Mouse (Mus musculus) heart, embryonic 13.5 days (tissue): ENCODE results near the gene Fgfr2. TPM values are rescaled to one million over a fixed set of nuclear protein-coding genes. Genes with fewer than 3 reads are reported as not detected.

Experiments
- ATAC-seq: fragments of 200-750 bp; cut with Nextera tagmentation; 2 replicates; pipeline ENCODE4 v1.8.0; 2017; ENCODE audit warnings: moderate TSS enrichment; ENCODE audit not compliant: insufficient number of reproducible peaks, low FRiP score, low TSS enrichment; ENCODE audit errors: extremely low read depth
- H3K27ac ChIP-seq: fragments of 300-500 bp; sonication (generic); replicated peaks from 2 replicates; pipeline ENCODE4 v1.5.1; 2015; ENCODE audit warnings: moderate library complexity, mild to moderate bottlenecking, inconsistent platforms
- H3K27me3 ChIP-seq: fragments of 300-500 bp; sonication (generic); replicated peaks from 2 replicates; pipeline ENCODE4 v1.6.1; 2015; ENCODE audit warnings: mild to moderate bottlenecking, inconsistent platforms
- H3K36me3 ChIP-seq: fragments of 300-500 bp; sonication (generic); 2 replicates; pipeline ENCODE4 v1.6.1; 2015; ENCODE audit warnings: mild to moderate bottlenecking, inconsistent platforms
- H3K4me1 ChIP-seq: fragments of 300-500 bp; sonication (generic); 2 replicates; pipeline ENCODE4 v1.6.1; 2015; ENCODE audit warnings: inconsistent platforms
- H3K4me2 ChIP-seq: fragments of 300-500 bp; sonication (generic); 2 replicates; pipeline ENCODE4 v1.6.1; 2015; ENCODE audit warnings: inconsistent platforms, mild to moderate bottlenecking, moderate library complexity
- H3K4me3 ChIP-seq: fragments of 300-500 bp; sonication (generic); 2 replicates; pipeline ENCODE4 v1.5.1; 2015; ENCODE audit warnings: moderate library complexity, mild to moderate bottlenecking, inconsistent platforms
- H3K9ac ChIP-seq: fragments of 300-500 bp; sonication (generic); 2 replicates; pipeline ENCODE4 v1.6.1; 2015; ENCODE audit warnings: inconsistent platforms, mild to moderate bottlenecking, moderate library complexity
- H3K9me3 ChIP-seq: fragments of 300-500 bp; sonication (generic); 2 replicates; pipeline ENCODE4 v1.6.1; 2016; ENCODE audit warnings: inconsistent platforms
- WGBS: fragments of 180-500 bp; shearing (Covaris S2); methylation state at CpG from one replicate; pipeline ENCODE4 v1.1.7; 2015; ENCODE audit warnings: mixed read lengths; 5-methylcytosine and 5-hydroxymethylcytosine counted together
- polyA plus RNA-seq: library from polyadenylated mRNA; unstranded; fragments of >200 nt; fragmentation: Nextera tagmentation; extraction: Ambion mirVana; gene quantifications from 2 replicates; pipeline ENCODE4 v1.2.1, GENCODE M21; 2015

Fgfr2 gene
- polyA plus RNA-seq, 1 experiment from 2014 or later = 22.5 TPM

GRCm38 (mm10) chr7:132756325-132756724 lies 366.8 kb downstream of the Fgfr2 start:
- Histone ChIP-seq H3K9me3 (no peaks in the 10 kb centered on the region), H3K4me3 (no peak overlapping the region), H3K36me3 (peaks cover 36% of the 10 kb centered on the region), H3K4me1 (peaks cover 39% of the 10 kb centered on the region), H3K9ac (no peak overlapping the region), H3K27ac (no peak overlapping the region), H3K4me2 (no peak overlapping the region), H3K27me3 (no peaks in the 10 kb centered on the region)
- ATAC-seq = no peak
- WGBS = 82% methylated on average over 5 of the region's 5 CpGs

- H3K9me3 ChIP-seq = no peaks in the 10 kb centered on the region
- no peak overlapping the region for H3K4me2 ChIP-seq
- ATAC-seq = no peak; the same call in 1 of the 2 replicates
- H3K27ac ChIP-seq = peak overlapping the region; percentile 69
- 24% methylated on average over 3 of the region's 3 CpGs for WGBS
- H3K27me3 ChIP-seq = no peaks in the 10 kb centered on the region
- H3K9ac ChIP-seq = peak overlapping the region; percentile 40
- peaks cover 34% of the 10 kb centered on the region for H3K36me3 ChIP-seq
- H3K4me3 ChIP-seq = no peak overlapping the region
- peaks cover 42% of the 10 kb centered on the region for H3K4me1 ChIP-seq
Measured at GRCm38 (mm10) chr7:132754389-132754750, 368.8 kb downstream of the Fgfr2 start.

- peaks cover 42% of the 10 kb centered on the region for H3K4me1 ChIP-seq
- H3K27me3 ChIP-seq = no peaks in the 10 kb centered on the region
- ATAC-seq = no peak
- H3K9ac ChIP-seq = peak overlapping the region; percentile 40
- no peaks in the 10 kb centered on the region for H3K9me3 ChIP-seq
- H3K36me3 ChIP-seq = peaks cover 29% of the 10 kb centered on the region
- H3K4me2 ChIP-seq = no peak overlapping the region
- H3K4me3 ChIP-seq = no peak overlapping the region
- peak overlapping the region; percentile 69 for H3K27ac ChIP-seq
- WGBS = 56% methylated on average over 4 of the region's 4 CpGs
Measured at GRCm38 (mm10) chr7:132753518-132754388, 369.4 kb downstream of the Fgfr2 start.

- H3K36me3 ChIP-seq = peaks cover 9% of the 10 kb centered on the region
- ATAC-seq = no peak
- peaks cover 50% of the 10 kb centered on the region for H3K4me1 ChIP-seq
- peak overlapping the region; percentile 43; the same call in 1 of the 2 replicates for H3K27ac ChIP-seq
- no peak overlapping the region for H3K9ac ChIP-seq
- H3K4me3 ChIP-seq = no peak overlapping the region
- no peak overlapping the region for H3K4me2 ChIP-seq
- H3K27me3 ChIP-seq = no peaks in the 10 kb centered on the region
- 24% methylated on average over 2 of the region's 2 CpGs for WGBS
- H3K9me3 ChIP-seq = no peaks in the 10 kb centered on the region
Measured at GRCm38 (mm10) chr7:132751716-132752115, 371.4 kb downstream of the Fgfr2 start.

- H3K9ac ChIP-seq = no peak overlapping the region
- 0 out of 2 replicates have a peak, but pooled peaks cover 7% of the 10 kb centered on the region for H3K36me3 ChIP-seq
- H3K4me1 ChIP-seq = peaks cover 31% of the 10 kb centered on the region
- H3K4me3 ChIP-seq = no peak overlapping the region
- no peaks in the 10 kb centered on the region for H3K9me3 ChIP-seq
- no peak overlapping the region for H3K4me2 ChIP-seq
- no peak for ATAC-seq
- 87% methylated on average over 11 of the region's 11 CpGs for WGBS
- H3K27me3 ChIP-seq = no peaks in the 10 kb centered on the region
- H3K27ac ChIP-seq = no peak overlapping the region
Measured at GRCm38 (mm10) chr7:132749504-132749903, 373.6 kb downstream of the Fgfr2 start.

GRCm38 (mm10) chr7:132748076-132748769 lies 374.9 kb downstream of the Fgfr2 start:
- no peak for ATAC-seq
- 75% methylated on average over 3 of the region's 3 CpGs for WGBS

GRCm38 (mm10) chr7:132747096-132747495 lies 376.1 kb downstream of the Fgfr2 start:
- H3K36me3 ChIP-seq = 0 out of 2 replicates have a peak, but pooled peaks cover 7% of the 10 kb centered on the region
- H3K4me3 ChIP-seq = no peak overlapping the region
- H3K9me3 ChIP-seq = no peaks in the 10 kb centered on the region
- no peak overlapping the region for H3K27ac ChIP-seq
- ATAC-seq = no peak
- 58% methylated on average over 6 of the region's 6 CpGs for WGBS
- H3K9ac ChIP-seq = no peak overlapping the region
- H3K4me1 ChIP-seq = peaks cover 19% of the 10 kb centered on the region
- H3K4me2 ChIP-seq = no peak overlapping the region
- H3K27me3 ChIP-seq = no peaks in the 10 kb centered on the region

More at GRCm38 (mm10) chr7:132748076-132748769, 374.9 kb downstream of the Fgfr2 start:
- Histone ChIP-seq H3K4me1 (peaks cover 20% of the 10 kb centered on the region), H3K27me3 (no peaks in the 10 kb centered on the region), H3K36me3 (0 out of 2 replicates have a peak, but pooled peaks cover 7% of the 10 kb centered on the region), H3K9me3 (no peaks in the 10 kb centered on the region), H3K4me3 (no peak overlapping the region), H3K27ac (no peak overlapping the region), H3K4me2 (no peak overlapping the region), H3K9ac (no peak overlapping the region)

- H3K4me2 ChIP-seq = no peak overlapping the region
- no peak overlapping the region for H3K4me3 ChIP-seq
- WGBS = 80% methylated on average over 5 of the region's 5 CpGs
- H3K27me3 ChIP-seq = no peaks in the 10 kb centered on the region
- H3K4me1 ChIP-seq = peaks cover 28% of the 10 kb centered on the region
- H3K36me3 ChIP-seq = no peaks in the 10 kb centered on the region
- ATAC-seq = no peak
- H3K9me3 ChIP-seq = no peaks in the 10 kb centered on the region
- no peak overlapping the region for H3K9ac ChIP-seq
- H3K27ac ChIP-seq = no peak overlapping the region
Measured at GRCm38 (mm10) chr7:132742912-132743311, 380.2 kb downstream of the Fgfr2 start.

GRCm38 (mm10) chr7:132739829-132740228 lies 383.3 kb downstream of the Fgfr2 start:
- Histone ChIP-seq H3K4me2 (no peak overlapping the region), H3K9ac (no peak overlapping the region), H3K27me3 (no peaks in the 10 kb centered on the region), H3K9me3 (no peaks in the 10 kb centered on the region), H3K36me3 (no peaks in the 10 kb centered on the region), H3K4me3 (no peak overlapping the region), H3K4me1 (peaks cover 53% of the 10 kb centered on the region), H3K27ac (peak overlapping the region; percentile 22; the same call in 1 of the 2 replicates)
- WGBS = 42% methylated on average over 6 of the region's 6 CpGs
- no peak for ATAC-seq

GRCm38 (mm10) chr7:132738844-132739243 lies 384.3 kb downstream of the Fgfr2 start:
- Histone ChIP-seq H3K4me1 (peaks cover 62% of the 10 kb centered on the region), H3K27ac (no peak overlapping the region), H3K36me3 (no peaks in the 10 kb centered on the region), H3K27me3 (no peaks in the 10 kb centered on the region), H3K4me2 (no peak overlapping the region), H3K4me3 (no peak overlapping the region), H3K9me3 (no peaks in the 10 kb centered on the region), H3K9ac (no peak overlapping the region)
- no peak for ATAC-seq
- 83% methylated on average over 6 of the region's 6 CpGs for whole genome bisulfite sequencing

- WGBS = 49% methylated on average over 17 of the region's 17 CpGs
Measured at GRCm38 (mm10) chr7:132736099-132736862, 386.9 kb downstream of the Fgfr2 start.

More at GRCm38 (mm10) chr7:132736099-132736862, 386.9 kb downstream of the Fgfr2 start:
- no peaks in the 10 kb centered on the region for H3K9me3 ChIP-seq
- no peak overlapping the region for H3K4me2 ChIP-seq
- H3K27me3 ChIP-seq = no peaks in the 10 kb centered on the region
- ATAC-seq = no peak
- H3K9ac ChIP-seq = peak overlapping the region; percentile 52; the same call in 1 of the 2 replicates
- no peaks in the 10 kb centered on the region for H3K36me3 ChIP-seq
- peaks cover 68% of the 10 kb centered on the region for H3K4me1 ChIP-seq
- H3K4me3 ChIP-seq = no peak overlapping the region
- H3K27ac ChIP-seq = peak overlapping the region; percentile 79
